Mouse (Mus musculus) megakaryocyte, embryonic 14.5 days (primary cell): Measurements from ENCODE around the gene Tspan15.

ENCODE experiments used
- FLI1 ChIP-seq: IDR thresholded peaks from 2 replicates; pipeline ENCODE4 v1.6.1; 2012; ENCODE audit warnings: low read length, inconsistent platforms, mixed read lengths
- GATA1 ChIP-seq: IDR thresholded peaks from 3 replicates; pipeline ENCODE4 v1.6.1; 2012; ENCODE audit warnings: mixed read lengths, low read length, inconsistent platforms, borderline replicate concordance

- no peak for TF ChIP-seq FLI1
- no peak for TF ChIP-seq GATA1
These were observed 6.8 kb downstream of the Tspan15 start for GRCm38 (mm10) chr10:62224231-62224630.
